Mouse (Mus musculus) lung, postnatal 0 days (tissue): ENCODE measurements around the gene Krt25.

Experiments used
- CTCF ChIP-seq: IDR thresholded peaks from 2 replicates; pipeline ENCODE4 v1.5.1; 2016; ENCODE audit warnings: antibody characterized with exemption, mild to moderate bottlenecking
- EP300 ChIP-seq: IDR thresholded peaks from 2 replicates; pipeline ENCODE4 v1.6.1; 2016; ENCODE audit warnings: antibody characterized with exemption, mild to moderate bottlenecking, control low read depth

GRCm38 (mm10) chr11:99314594-99314993 is 8.2 kb downstream of the Krt25 start:
- TF ChIP-seq CTCF (no peak), EP300 (no peak)
